Mouse (Mus musculus): Measurements from ENCODE around the gene Wdtc1. TPM values are rescaled to one million over a fixed set of nuclear protein-coding genes. Genes with fewer than 3 reads are reported as not detected.

The Wdtc1 gene
- total RNA-seq, 2 experiments from 2014 or later, result 11.6 to 16.5 TPM

DNA sequence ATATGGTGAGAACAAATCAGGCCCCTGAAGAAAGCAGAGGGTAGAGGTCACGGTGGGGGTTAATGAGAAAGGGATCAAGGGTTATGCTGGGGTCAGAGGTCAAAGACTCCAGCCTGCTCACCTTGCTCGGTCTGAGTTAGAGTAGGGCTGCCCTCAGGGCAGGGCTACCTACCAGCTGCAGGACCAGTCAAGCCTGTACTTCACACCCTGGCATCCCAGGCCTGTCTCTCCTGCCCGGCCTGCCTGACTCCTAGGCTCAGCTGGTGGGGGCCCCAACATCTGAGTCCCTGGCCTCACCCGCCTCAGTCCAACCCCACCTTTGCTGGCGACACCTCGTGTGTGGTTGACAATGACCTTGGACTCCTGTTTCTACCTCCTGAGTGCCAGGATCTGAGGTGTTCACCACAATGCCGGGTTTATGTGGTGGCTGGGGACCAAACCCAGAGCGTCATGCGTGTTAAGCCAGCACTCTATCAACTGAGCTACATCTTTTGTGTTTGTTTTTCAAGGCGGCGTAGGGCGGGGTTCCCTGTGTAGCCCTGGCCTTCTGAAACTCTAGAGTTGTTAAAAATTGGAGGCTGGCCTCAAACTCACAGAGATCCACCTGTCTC lies 95.4 kb downstream of the Wdtc1 start:
- no peak for ATAC-seq (ENCODE audit: poor library complexity, severe bottlenecking)

DNA sequence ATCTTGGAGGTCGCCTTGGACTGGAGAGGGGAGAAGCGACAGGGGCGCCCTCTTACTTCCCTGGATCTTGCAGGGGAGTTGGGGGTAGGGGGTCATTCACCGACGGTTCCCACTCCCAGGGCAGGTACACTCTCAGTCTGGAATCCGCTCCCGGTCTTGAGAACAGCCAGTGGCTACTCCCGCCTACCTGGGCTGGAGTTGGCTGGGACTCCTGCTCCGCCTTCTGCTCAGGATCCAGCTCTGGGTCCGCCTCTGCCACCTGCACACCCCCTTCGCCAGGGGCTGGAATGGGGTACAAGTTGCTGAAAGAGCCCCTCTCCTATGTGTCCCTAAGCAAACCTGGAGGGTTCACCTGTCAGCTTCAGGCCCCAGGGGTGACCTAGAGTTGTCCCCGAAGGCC lies 96.1 kb downstream of the Wdtc1 start:
- ATAC-seq (ENCODE audit: poor library complexity, severe bottlenecking), result no peak

DNA sequence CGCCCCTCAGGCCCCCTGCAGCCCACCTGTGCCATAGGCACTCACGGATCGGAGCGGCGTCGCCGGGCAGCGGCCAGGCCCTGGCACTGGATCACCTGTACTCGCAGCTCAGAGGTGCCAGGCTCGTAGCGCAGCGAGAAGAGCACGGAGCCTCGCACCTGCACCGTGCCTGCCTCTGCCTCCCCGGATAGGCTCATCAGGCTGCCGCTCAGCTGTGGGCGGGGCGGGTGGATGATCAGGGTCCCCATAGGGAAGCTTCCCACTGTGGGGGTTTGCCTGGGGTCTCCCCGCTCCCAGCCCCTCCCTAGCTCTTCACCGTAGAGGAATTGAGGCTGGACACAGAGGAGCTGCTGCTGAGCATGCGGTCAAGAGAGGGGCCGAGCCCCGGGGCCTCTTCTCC lies 96.5 kb downstream of the Wdtc1 start:
- no peak for ATAC-seq (ENCODE audit: poor library complexity, severe bottlenecking)

- ATAC-seq (ENCODE audit: poor library complexity, severe bottlenecking), result no peak
Measured at GRCm38 (mm10) chr4:133255392-133255791, 97.9 kb downstream of the Wdtc1 start.

DNA sequence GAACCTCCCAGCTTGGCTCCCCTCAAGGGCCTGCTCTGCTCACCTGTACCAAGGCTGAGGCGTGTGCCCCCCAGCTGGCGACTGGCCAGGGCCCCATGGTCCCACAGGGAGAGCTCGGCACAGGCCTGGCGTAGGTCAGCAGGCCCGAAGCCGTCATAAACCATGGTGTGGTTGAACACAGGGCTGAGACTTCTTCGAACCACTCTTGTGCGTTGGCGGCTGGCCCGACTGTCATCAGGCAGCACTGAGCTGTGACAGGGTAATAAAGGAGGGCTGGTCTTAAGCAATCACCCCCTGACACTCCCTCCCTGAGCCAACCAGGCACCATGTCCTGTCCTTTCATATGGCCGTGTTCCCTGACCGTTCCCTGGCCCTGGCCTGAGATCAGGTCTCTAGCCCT lies 99.9 kb downstream of the Wdtc1 start:
- no peak for ATAC-seq (ENCODE audit: poor library complexity, severe bottlenecking)

DNA sequence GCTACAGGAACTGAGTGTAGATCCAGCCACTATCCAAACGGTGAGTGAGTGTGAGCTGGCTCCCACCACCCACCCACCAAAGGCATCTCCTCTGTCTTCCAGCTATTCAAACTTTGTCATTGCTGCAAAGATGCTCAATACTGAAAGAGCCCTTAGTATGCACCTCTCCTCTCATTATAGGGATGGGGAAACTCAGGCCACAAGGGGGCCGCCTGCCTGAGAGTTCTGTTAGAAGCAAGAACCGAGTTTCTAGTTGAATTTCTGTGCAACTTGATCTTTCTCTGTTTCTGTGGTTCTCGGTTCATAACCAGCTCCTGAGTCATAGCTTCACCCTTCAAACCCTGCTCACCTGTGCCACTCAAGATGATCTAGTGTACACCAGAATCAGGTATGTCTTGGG lies 101.2 kb downstream of the Wdtc1 start:
- ATAC-seq (ENCODE audit: poor library complexity, severe bottlenecking), result no peak

- no peak for ATAC-seq (ENCODE audit: poor library complexity, severe bottlenecking)
Measured at GRCm38 (mm10) chr4:133251214-133251613, 102.1 kb downstream of the Wdtc1 start.

- ATAC-seq (ENCODE audit: poor library complexity, severe bottlenecking), result peak; percentile 77
Measured at GRCm38 (mm10) chr4:133250609-133251008, 102.7 kb downstream of the Wdtc1 start.

GRCm38 (mm10) chr4:133247806-133248449 lies 105.4 kb downstream of the Wdtc1 start:
- ATAC-seq (ENCODE audit: poor library complexity, severe bottlenecking), result peak; percentile 49

DNA sequence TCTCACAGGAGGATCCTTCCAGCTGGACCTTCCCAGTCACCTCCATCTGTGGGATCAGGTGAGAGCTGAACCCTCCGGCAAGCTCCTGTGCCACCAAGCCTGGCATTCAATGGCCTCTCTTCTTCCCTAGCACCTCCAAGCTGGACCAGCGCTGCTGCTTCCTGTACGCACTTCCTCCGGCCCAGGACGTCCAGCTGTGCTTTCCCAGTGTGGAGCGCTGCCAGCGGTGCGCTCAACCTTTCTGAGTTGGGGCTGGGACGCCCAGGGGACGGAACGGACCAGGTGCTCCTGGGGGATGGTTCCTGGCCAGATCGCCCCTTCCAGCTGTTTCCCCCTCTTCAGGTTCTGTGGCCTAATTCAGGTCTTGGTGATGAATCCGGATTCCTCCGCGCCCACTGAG lies 106.2 kb downstream of the Wdtc1 start:
- ATAC-seq (ENCODE audit: poor library complexity, severe bottlenecking), result no peak

GRCm38 (mm10) chr4:133244289-133244688 lies 109.0 kb downstream of the Wdtc1 start:
- ATAC-seq (ENCODE audit: poor library complexity, severe bottlenecking), result no peak

GRCm38 (mm10) chr4:133243538-133243937 lies 109.7 kb downstream of the Wdtc1 start:
- ATAC-seq (ENCODE audit: poor library complexity, severe bottlenecking), result no peak

GRCm38 (mm10) chr4:133242710-133243109 lies 110.6 kb downstream of the Wdtc1 start:
- no peak for ATAC-seq (ENCODE audit: poor library complexity, severe bottlenecking)

Other genes starting within 250 kb of the Wdtc1 start
- gene Wasf2, start 223.0 kb downstream of the Wdtc1 start, total RNA-seq (2015), result 226 and 236 TPM in 2 replicates
- 56.9 and 75.4 TPM in 2 replicates for gene Wasf2, start 223.0 kb downstream of the Wdtc1 start, total RNA-seq (2017)
- not detected in 2 replicates for gene Cd164l2, start 141.3 kb downstream of the Wdtc1 start, total RNA-seq (2015)
- not detected in 2 replicates for gene Cd164l2, start 141.3 kb downstream of the Wdtc1 start, total RNA-seq (2017)
- 0.21 TPM in 1 of 2 replicates, not detected in the other for gene Gpr3, start 140.9 kb downstream of the Wdtc1 start, total RNA-seq (2015)
- not detected in 2 replicates for gene Gpr3, start 140.9 kb downstream of the Wdtc1 start, total RNA-seq (2017)
- gene Map3k6, start 112.7 kb downstream of the Wdtc1 start, total RNA-seq (2015), result 10.2 and 11.7 TPM in 2 replicates
- 9.1 and 13.4 TPM in 2 replicates for gene Map3k6, start 112.7 kb downstream of the Wdtc1 start, total RNA-seq (2017)
- 1.9 and 2.5 TPM in 2 replicates for gene Sytl1, start 90.4 kb downstream of the Wdtc1 start, total RNA-seq (2015)
- gene Sytl1, start 90.4 kb downstream of the Wdtc1 start, total RNA-seq (2017), result 2.1 and 3.7 TPM in 2 replicates
- gene Tmem222, start 75.7 kb downstream of the Wdtc1 start, total RNA-seq (2015), result 34.2 and 38.5 TPM in 2 replicates
- 13.3 and 15.0 TPM in 2 replicates for gene Tmem222, start 75.7 kb downstream of the Wdtc1 start, total RNA-seq (2017)
- gene Slc9a1, start 16.2 kb upstream of the Wdtc1 start, total RNA-seq (2015), result 20.3 and 23.1 TPM in 2 replicates
- gene Slc9a1, start 16.2 kb upstream of the Wdtc1 start, total RNA-seq (2017), result 11.0 and 11.6 TPM in 2 replicates
- gene Tent5b, start 126.7 kb upstream of the Wdtc1 start, total RNA-seq (2015), result not detected in 2 replicates
- gene Tent5b, start 126.7 kb upstream of the Wdtc1 start, total RNA-seq (2017), result not detected in 2 replicates
- gene Trnp1, start 145.1 kb upstream of the Wdtc1 start, total RNA-seq (2015), result not detected in 2 replicates
- gene Trnp1, start 145.1 kb upstream of the Wdtc1 start, total RNA-seq (2017), result not detected in 2 replicates
- not detected in 2 replicates for gene Kdf1, start 165.5 kb upstream of the Wdtc1 start, total RNA-seq (2015)
- gene Kdf1, start 165.5 kb upstream of the Wdtc1 start, total RNA-seq (2017), result not detected in 2 replicates
- gene Nudc, start 192.5 kb upstream of the Wdtc1 start, total RNA-seq (2015), result 76.9 and 82.3 TPM in 2 replicates
- 114 and 120 TPM in 2 replicates for gene Nudc, start 192.5 kb upstream of the Wdtc1 start, total RNA-seq (2017)
- gene Nr0b2, start 199.9 kb upstream of the Wdtc1 start, total RNA-seq (2015), result 0.23 and 1.5 TPM in 2 replicates
- gene Nr0b2, start 199.9 kb upstream of the Wdtc1 start, total RNA-seq (2017), result 0.20 TPM in 1 of 2 replicates, not detected in the other
- 2.7 and 3.7 TPM in 2 replicates for gene Gpatch3, start 221.3 kb upstream of the Wdtc1 start, total RNA-seq (2015)
- 32.6 and 40.2 TPM in 2 replicates for gene Gpatch3, start 221.3 kb upstream of the Wdtc1 start, total RNA-seq (2017)
- gene Gpn2, start 230.9 kb upstream of the Wdtc1 start, total RNA-seq (2015), result 14.0 and 15.1 TPM in 2 replicates
- gene Gpn2, start 230.9 kb upstream of the Wdtc1 start, total RNA-seq (2017), result 12.8 and 15.5 TPM in 2 replicates
- 2.5 and 4.1 TPM in 2 replicates for gene Sfn, start 248.7 kb upstream of the Wdtc1 start, total RNA-seq (2015)
- gene Sfn, start 248.7 kb upstream of the Wdtc1 start, total RNA-seq (2017), result 1.2 and 4.0 TPM in 2 replicates

Measured in megakaryocyte, adult 5-6 weeks (primary cell).